In the genomic region with DNA sequence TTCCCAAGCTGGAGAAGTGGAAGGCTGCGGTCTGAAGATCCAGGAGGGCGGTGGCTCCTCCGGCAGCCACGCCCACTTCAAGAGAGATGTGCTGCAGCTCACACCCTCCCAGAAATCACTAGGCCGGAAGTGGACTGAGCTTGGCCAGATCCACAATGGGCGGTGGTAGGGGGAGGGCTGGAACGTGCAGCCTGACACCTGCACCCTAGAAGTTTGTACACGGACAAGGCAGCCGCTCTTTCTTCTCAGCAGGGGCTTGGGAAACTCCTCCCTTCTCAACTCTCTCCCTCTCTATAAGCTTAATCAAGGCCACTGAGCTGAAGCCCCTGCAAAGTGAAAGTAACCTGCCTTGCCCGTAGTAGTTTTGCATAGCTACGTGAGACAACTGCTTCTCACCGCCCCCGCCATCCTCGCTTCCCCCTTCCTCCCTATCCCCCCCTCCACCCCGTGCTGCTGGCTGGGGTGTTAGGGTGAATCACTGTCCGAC, we compare ENCODE assay signal across 8 mouse cellular contexts.
A peak's percentile ranks its signal among the peaks of the same experiment; 100 is the strongest.
DNase-seq lines count a peak whose midpoint lies in the region; ATAC-seq lines count a peak whose summit lies in the region.

No protein-coding gene starts in this region.

- no peaks in the 10 kb centered on the region for H3K9me3 ChIP-seq in embryonic facial prominence, embryonic 11.5 days (replicated peaks; ENCODE audit: control insufficient read depth, low read length)
- no peaks in the 10 kb centered on the region for H3K9me3 ChIP-seq in heart, embryonic 10.5 days

- no peaks in the 10 kb centered on the region for H3K4me1 ChIP-seq in embryonic facial prominence, embryonic 11.5 days (ENCODE audit: control insufficient read depth, insufficient read depth, low read length)
- peaks cover 35% of the 10 kb centered on the region for H3K4me1 ChIP-seq in heart, embryonic 10.5 days

- peak overlapping the region; percentile 55 for H3K9ac ChIP-seq in embryonic facial prominence, embryonic 11.5 days (replicated peaks; ENCODE audit: low read length)

- ATAC-seq in embryonic facial prominence, embryonic 11.5 days (replicated peaks; ENCODE audit: insufficient number of reproducible peaks, low FRiP score, low TSS enrichment, low read depth) = peak; percentile 88

- H3K27ac ChIP-seq in embryonic facial prominence, embryonic 11.5 days (replicated peaks; ENCODE audit: low read depth, low read length) = no peak overlapping the region
- peak overlapping the region; percentile 89 for H3K27ac ChIP-seq in heart, embryonic 10.5 days

- no peaks in the 10 kb centered on the region for H3K36me3 ChIP-seq in embryonic facial prominence, embryonic 11.5 days (replicated peaks; ENCODE audit: control insufficient read depth, insufficient read depth, low read depth, low read length)
- no peaks in the 10 kb centered on the region for H3K36me3 ChIP-seq in heart, embryonic 10.5 days

- 6% methylated on average over 16 of the region's 16 CpGs for WGBS in embryonic facial prominence, embryonic 11.5 days
- WGBS in heart, embryonic 10.5 days = 2% methylated on average over 16 of the region's 16 CpGs

- H3K4me3 ChIP-seq in embryonic facial prominence, embryonic 11.5 days (ENCODE audit: low read depth, low read length) = peak overlapping the region; percentile 36
- H3K4me3 ChIP-seq in heart, embryonic 10.5 days = peak overlapping the region; percentile 61

- H3K4me2 ChIP-seq in embryonic facial prominence, embryonic 11.5 days (ENCODE audit: low read depth, low read length) = peak overlapping the region; percentile 71

- H3K27me3 ChIP-seq in embryonic facial prominence, embryonic 11.5 days (ENCODE audit: control insufficient read depth, insufficient read depth, low read length) = no peaks in the 10 kb centered on the region
- H3K27me3 ChIP-seq in heart, embryonic 10.5 days (ENCODE audit: insufficient read depth, poor library complexity, severe bottlenecking) = no peaks in the 10 kb centered on the region

- DNase-seq in 416B (ENCODE audit: low read depth) = peak; percentile 94
- DNase-seq in T-cell, adult 2 months (ENCODE audit: low spot score) = peak; percentile 71
- DNase-seq in embryonic facial prominence, embryonic 11.5 days (ENCODE audit: low spot score) = peak; percentile 69
- DNase-seq in heart, embryonic 10.5 days (ENCODE audit: low spot score) = peak; percentile 89
- peak; percentile 89 for DNase-seq in kidney, adult 9 months
- DNase-seq in lung, postnatal 25 days (ENCODE audit: low spot score) = peak; percentile 80
- peak; percentile 9 for DNase-seq in retina, adult 2 months (ENCODE audit: low read depth, low spot score)
- peak; percentile 63 to 76 for DNase-seq in urinary bladder, postnatal 36 days (ENCODE audit: low spot score in 2 of 2)

Comparison
In these comparisons a context has a peak if more than half of its experiments do, and no peak if none do; other contexts are left out.
1. DNase-seq: peak in every context shown above with its lines; median percentile 94 in 416B; 89 in heart, embryonic 10.5 days; 89 in kidney, adult 9 months; 80 in lung, postnatal 25 days; 71 in T-cell, adult 2 months; 70 in urinary bladder, postnatal 36 days; 69 in embryonic facial prominence, embryonic 11.5 days; 9 in retina, adult 2 months.